ENCODE assay signal across 7 mouse cellular contexts in genomic region chr6:145210056-145210680, GRCm38 (mm10). TPM values are rescaled to one million over a fixed set of nuclear protein-coding genes. Genes with fewer than 3 reads are reported as not detected.
A peak's percentile ranks its signal among the peaks of the same experiment; 100 is the strongest.
DNase-seq lines count a peak whose midpoint lies in the region; ATAC-seq and TF ChIP-seq lines count a peak whose summit lies in the region.

No protein-coding gene starts in this region.

- no peaks in the 10 kb centered on the region for H3K36me3 ChIP-seq in lung, postnatal 0 days (ENCODE audit: insufficient read depth, low read length)
- H3K36me3 ChIP-seq in embryonic facial prominence, embryonic 13.5 days, result 0 out of 2 replicates have a peak, but pooled peaks cover 3% of the 10 kb centered on the region
- H3K36me3 ChIP-seq in limb, embryonic 10.5 days, result no peaks in the 10 kb centered on the region
- H3K36me3 ChIP-seq in small intestine, adult 2 months (ENCODE audit: control insufficient read depth, insufficient read depth, low read length), result 0 out of 2 replicates have a peak, but pooled peaks cover 3% of the 10 kb centered on the region

- H3K27ac ChIP-seq in lung, postnatal 0 days (ENCODE audit: low read length), result peak overlapping the region; percentile 66
- H3K27ac ChIP-seq in embryonic facial prominence, embryonic 13.5 days, result no peak overlapping the region; the same call in 1 of the 2 replicates
- 0 out of 2 replicates have a peak overlapping the region, but pooled peaks have one; percentile 97 for H3K27ac ChIP-seq in limb, embryonic 10.5 days
- no peak overlapping the region; the same call in 1 of the 2 replicates for H3K27ac ChIP-seq in small intestine, adult 2 months (ENCODE audit: insufficient read depth, low read depth, low read length)

- TF ChIP-seq EP300 in lung, postnatal 0 days (IDR thresholded peaks at IDR 0.05), result no peak

- no peak for TF ChIP-seq CTCF in lung, postnatal 0 days (IDR thresholded peaks at IDR 0.05)
- TF ChIP-seq CTCF in small intestine, adult 2 months (IDR thresholded peaks at IDR 0.05; ENCODE audit: extremely low read depth, insufficient read length, insufficient replicate concordance, low read depth, low read length), result no peak

- H3K9ac ChIP-seq in lung, postnatal 0 days (replicated peaks; ENCODE audit: low read depth), result no peak overlapping the region
- H3K9ac ChIP-seq in embryonic facial prominence, embryonic 13.5 days, result peak overlapping the region; percentile 52

- H3K4me2 ChIP-seq in lung, postnatal 0 days (replicated peaks; ENCODE audit: low read depth, low read length), result peak overlapping the region; percentile 64
- H3K4me2 ChIP-seq in embryonic facial prominence, embryonic 13.5 days, result peak overlapping the region; percentile 73

- H3K27me3 ChIP-seq in lung, postnatal 0 days (replicated peaks; ENCODE audit: insufficient read depth, low read length), result no peaks in the 10 kb centered on the region
- H3K27me3 ChIP-seq in embryonic facial prominence, embryonic 13.5 days, result no peaks in the 10 kb centered on the region
- no peaks in the 10 kb centered on the region for H3K27me3 ChIP-seq in limb, embryonic 10.5 days (ENCODE audit: low read depth, poor library complexity, severe bottlenecking)
- no peaks in the 10 kb centered on the region for H3K27me3 ChIP-seq in small intestine, adult 2 months (ENCODE audit: control insufficient read depth, insufficient read depth, low read length)

- no peak for TF ChIP-seq POLR2A in small intestine, adult 2 months (IDR thresholded peaks at IDR 0.05; ENCODE audit: low read depth, low read length)

- ATAC-seq in lung, postnatal 0 days, result no peak
- ATAC-seq in embryonic facial prominence, embryonic 13.5 days (ENCODE audit: insufficient number of reproducible peaks, insufficient read depth, low FRiP score, low TSS enrichment, low read depth), result no peak
- ATAC-seq in activated CD4-positive, CD25-positive, alpha-beta regulatory T cell, adult 4 months, result no peak

- WGBS in lung, postnatal 0 days, result 30% methylated on average over 8 of the region's 8 CpGs
- 38% methylated on average over 8 of the region's 8 CpGs for WGBS in embryonic facial prominence, embryonic 13.5 days
- WGBS in limb, embryonic 10.5 days, result 45% methylated on average over 8 of the region's 8 CpGs
- WGBS in small intestine, adult 2 months, result 25% methylated on average over 8 of the region's 8 CpGs

- H3K4me1 ChIP-seq in lung, postnatal 0 days (ENCODE audit: insufficient read depth, low read depth, low read length), result 0 out of 2 replicates have a peak, but pooled peaks cover 5% of the 10 kb centered on the region
- peaks cover 14% of the 10 kb centered on the region for H3K4me1 ChIP-seq in embryonic facial prominence, embryonic 13.5 days
- H3K4me1 ChIP-seq in limb, embryonic 10.5 days, result peaks cover 12% of the 10 kb centered on the region
- peaks cover 3% of the 10 kb centered on the region; the same call in 1 of the 2 replicates for H3K4me1 ChIP-seq in small intestine, adult 2 months (ENCODE audit: control insufficient read depth, insufficient read depth, insufficient read length, low read length)

- DNase-seq in lung, postnatal 0 days (ENCODE audit: low spot score), result no peak
- DNase-seq in lung, postnatal 25 days (ENCODE audit: low spot score), result no peak
- DNase-seq in limb, embryonic 10.5 days (ENCODE audit: low spot score), result no peak
- DNase-seq in urinary bladder, adult 18-20 months (ENCODE audit: low spot score in 2 of 2), result no peak

- H3K9me3 ChIP-seq in lung, postnatal 0 days (ENCODE audit: low read length), result no peaks in the 10 kb centered on the region
- no peaks in the 10 kb centered on the region for H3K9me3 ChIP-seq in embryonic facial prominence, embryonic 13.5 days
- no peaks in the 10 kb centered on the region for H3K9me3 ChIP-seq in limb, embryonic 10.5 days (replicated peaks)

- H3K4me3 ChIP-seq in lung, postnatal 0 days (ENCODE audit: low read depth, low read length), result peak overlapping the region; percentile 40
- peak overlapping the region; percentile 72 for H3K4me3 ChIP-seq in embryonic facial prominence, embryonic 13.5 days
- peak overlapping the region; percentile 81 for H3K4me3 ChIP-seq in limb, embryonic 10.5 days
- H3K4me3 ChIP-seq in small intestine, adult 2 months (ENCODE audit: low read depth, low read length), result peak overlapping the region; percentile 63

RNA-seq across cellular contexts. Expression of gene Casc1, which starts 0.6 kb away (rescaled TPM):
- 2.3 and 2.6 TPM in 2 replicates for polyA plus RNA-seq in lung, postnatal 0 days (2015; fragmentation: Nextera tagmentation; extraction: Ambion mirVana)
- 0.45 and 0.48 TPM in 2 replicates for polyA plus RNA-seq in embryonic facial prominence, embryonic 13.5 days (2015; fragmentation: Nextera tagmentation; extraction: Ambion mirVana)
- polyA plus RNA-seq in limb, embryonic 10.5 days (2016; fragmentation: Nextera tagmentation; extraction: Ambion mirVana), result 0.18 and 0.31 TPM in 2 replicates
- polyA plus RNA-seq in small intestine, adult 2 months (2012; rRNA removed), result 0.05 and 0.15 TPM in 2 replicates
- polyA plus RNA-seq in activated CD4-positive, CD25-positive, alpha-beta regulatory T cell, adult 4 months (2017; shearing (Covaris generic)), result under 1 TPM; 0.19 to 0.57 TPM

RNA-seq across cellular contexts. Expression of gene Etfrf1, which starts 0.8 kb away (rescaled TPM):
- polyA plus RNA-seq in lung, postnatal 0 days (2015; fragmentation: Nextera tagmentation; extraction: Ambion mirVana), result 26.3 and 30.1 TPM in 2 replicates
- polyA plus RNA-seq in embryonic facial prominence, embryonic 13.5 days (2015; fragmentation: Nextera tagmentation; extraction: Ambion mirVana), result 37.3 and 38.3 TPM in 2 replicates
- polyA plus RNA-seq in limb, embryonic 10.5 days (2016; fragmentation: Nextera tagmentation; extraction: Ambion mirVana), result 25.0 and 30.8 TPM in 2 replicates
- polyA plus RNA-seq in small intestine, adult 2 months (2012; rRNA removed), result 0.58 and 0.79 TPM in 2 replicates
- 10 to 100 TPM; 16.3 to 26.0 TPM for polyA plus RNA-seq in activated CD4-positive, CD25-positive, alpha-beta regulatory T cell, adult 4 months (2017; shearing (Covaris generic))

RNA-seq across cellular contexts. Expression of gene Kras, which starts 39.9 kb away (rescaled TPM):
- polyA plus RNA-seq in lung, postnatal 0 days (2015; fragmentation: Nextera tagmentation; extraction: Ambion mirVana), result 90.5 and 98.6 TPM in 2 replicates
- polyA plus RNA-seq in embryonic facial prominence, embryonic 13.5 days (2015; fragmentation: Nextera tagmentation; extraction: Ambion mirVana), result 68.5 and 70.6 TPM in 2 replicates
- polyA plus RNA-seq in limb, embryonic 10.5 days (2016; fragmentation: Nextera tagmentation; extraction: Ambion mirVana), result 78.5 and 80.8 TPM in 2 replicates
- 8.6 and 26.3 TPM in 2 replicates for polyA plus RNA-seq in small intestine, adult 2 months (2012; rRNA removed)
- 10 to 100 TPM; 23.8 to 42.3 TPM for polyA plus RNA-seq in activated CD4-positive, CD25-positive, alpha-beta regulatory T cell, adult 4 months (2017; shearing (Covaris generic))

Comparison
In these comparisons a context has a peak if more than half of its experiments do, and no peak if none do; other contexts are left out.
1. H3K27ac ChIP-seq: peak in lung, postnatal 0 days (single experiment) and limb, embryonic 10.5 days (single experiment); none in embryonic facial prominence, embryonic 13.5 days (single experiment) and small intestine, adult 2 months (single experiment).
2. Peak in every context shown above with its lines, with median percentiles within 50 percentile points of each other: H3K4me3 ChIP-seq.